Mouse (Mus musculus): ENCODE measurements around the gene Zfhx3. TPM values are rescaled to one million over a fixed set of nuclear protein-coding genes. Genes with fewer than 3 reads are reported as not detected.

The Zfhx3 gene
- polyA plus RNA-seq, 1 experiment from 2014 or later, result 19.8 TPM

DNA sequence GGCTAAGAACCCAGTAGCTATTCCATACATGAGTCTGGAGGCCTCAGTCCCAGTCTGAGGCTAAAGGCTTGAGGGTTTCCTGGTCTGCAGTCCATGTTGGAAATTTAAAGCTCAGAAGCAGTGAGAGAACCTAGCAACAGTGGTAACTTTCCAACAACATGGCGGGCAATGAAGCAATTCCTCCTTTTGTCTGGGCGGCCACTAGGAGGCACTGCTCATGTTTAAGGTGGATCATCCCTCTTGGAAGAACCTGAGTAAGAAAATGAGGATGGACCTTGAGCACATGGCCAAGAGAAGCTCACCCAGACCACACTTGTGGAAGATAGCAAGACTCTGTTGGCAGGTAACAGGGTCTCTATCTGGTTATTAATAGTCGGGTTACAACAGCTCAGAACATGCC lies 527.8 kb downstream of the Zfhx3 start:
- TF ChIP-seq CTCF (IDR thresholded peaks at IDR 0.05; ENCODE audit: low read depth), result no peak
- no peak overlapping the region for H3K4me2 ChIP-seq
- no peaks in the 10 kb centered on the region for H3K4me1 ChIP-seq (ENCODE audit: insufficient read depth)
- 89% methylated on average over 3 of the region's 3 CpGs for WGBS
- no peak overlapping the region for H3K27ac ChIP-seq (ENCODE audit: low read depth)
- H3K36me3 ChIP-seq (ENCODE audit: insufficient read depth), result no peaks in the 10 kb centered on the region
- no peak for DNase-seq
- H3K4me3 ChIP-seq (ENCODE audit: low read depth, low read length), result no peak overlapping the region
- ATAC-seq (ENCODE audit: insufficient read depth), result no peak
- H3K9me3 ChIP-seq (ENCODE audit: low read depth, low read length), result no peaks in the 10 kb centered on the region
- H3K9ac ChIP-seq, result no peak overlapping the region
- H3K27me3 ChIP-seq (ENCODE audit: insufficient read depth, low read length), result no peaks in the 10 kb centered on the region

DNA sequence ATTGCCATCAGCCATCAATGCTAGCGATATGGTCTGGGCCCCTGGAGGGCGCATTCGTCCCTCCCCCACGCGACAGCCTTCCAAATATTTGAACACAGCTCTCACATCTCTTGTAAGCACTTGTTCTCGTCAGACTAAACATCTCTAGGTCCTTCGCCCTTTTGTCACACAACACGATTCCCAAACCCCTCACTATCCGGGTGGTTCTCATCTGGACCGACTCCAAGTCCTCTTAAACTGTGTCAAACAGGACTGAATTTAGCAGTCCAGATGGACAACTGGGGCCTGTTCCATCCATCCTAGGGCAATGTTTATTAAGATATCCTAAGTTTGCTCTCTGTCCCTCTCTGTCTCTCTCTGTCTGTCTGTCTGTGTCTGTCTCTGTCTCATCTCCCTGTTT lies 532.1 kb downstream of the Zfhx3 start:
- H3K4me1 ChIP-seq (ENCODE audit: insufficient read depth), result peaks cover 3% of the 10 kb centered on the region; the same call in 1 of the 2 replicates
- H3K4me2 ChIP-seq, result no peak overlapping the region
- H3K27ac ChIP-seq (ENCODE audit: low read depth), result no peak overlapping the region
- DNase-seq (peak; percentile 92), ATAC-seq (ENCODE audit: insufficient read depth) (peak; percentile 83; the same call in 1 of the 2 replicates)
- H3K4me3 ChIP-seq (ENCODE audit: low read depth, low read length), result no peak overlapping the region
- H3K9me3 ChIP-seq (ENCODE audit: low read depth, low read length), result no peaks in the 10 kb centered on the region
- peak; percentile 21; the same call in 1 of the 2 replicates for TF ChIP-seq CTCF (IDR thresholded peaks at IDR 0.05; ENCODE audit: low read depth)
- no peak overlapping the region for H3K9ac ChIP-seq
- no peaks in the 10 kb centered on the region for H3K27me3 ChIP-seq (ENCODE audit: insufficient read depth, low read length)
- 21% methylated on average over 10 of the region's 10 CpGs for WGBS
- H3K36me3 ChIP-seq (ENCODE audit: insufficient read depth), result no peaks in the 10 kb centered on the region

DNA sequence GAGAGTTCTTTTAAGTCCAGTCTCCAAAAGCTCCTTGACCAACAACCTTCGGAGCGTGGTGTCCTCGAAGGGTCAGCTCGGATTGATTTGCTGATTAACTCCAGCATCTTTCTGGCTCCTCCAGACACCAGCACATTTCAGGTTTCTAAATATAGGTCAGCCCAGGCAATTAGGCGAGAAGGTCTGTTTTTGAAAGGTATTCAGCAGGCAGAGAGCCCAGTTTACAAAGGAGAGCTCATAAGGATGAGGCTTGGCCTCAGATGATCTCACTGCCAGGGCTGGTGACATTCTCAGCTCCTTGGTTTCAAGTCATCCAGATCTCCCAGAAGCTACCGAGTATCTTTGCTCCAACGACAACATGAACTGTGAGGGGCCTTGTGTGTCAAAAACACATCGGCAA lies 535.7 kb downstream of the Zfhx3 start:
- H3K4me1 ChIP-seq (ENCODE audit: insufficient read depth), result peaks cover 3% of the 10 kb centered on the region; the same call in 1 of the 2 replicates
- no peak for TF ChIP-seq CTCF (IDR thresholded peaks at IDR 0.05; ENCODE audit: low read depth)
- ATAC-seq (ENCODE audit: insufficient read depth), result no peak
- no peak overlapping the region for H3K27ac ChIP-seq (ENCODE audit: low read depth)
- DNase-seq, result no peak
- WGBS, result 76% methylated on average over 8 of the region's 8 CpGs
- no peak overlapping the region for H3K4me2 ChIP-seq
- H3K36me3 ChIP-seq (ENCODE audit: insufficient read depth), result no peaks in the 10 kb centered on the region
- H3K27me3 ChIP-seq (ENCODE audit: insufficient read depth, low read length), result no peaks in the 10 kb centered on the region
- no peak overlapping the region for H3K4me3 ChIP-seq (ENCODE audit: low read depth, low read length)
- no peaks in the 10 kb centered on the region for H3K9me3 ChIP-seq (ENCODE audit: low read depth, low read length)
- no peak overlapping the region for H3K9ac ChIP-seq

DNA sequence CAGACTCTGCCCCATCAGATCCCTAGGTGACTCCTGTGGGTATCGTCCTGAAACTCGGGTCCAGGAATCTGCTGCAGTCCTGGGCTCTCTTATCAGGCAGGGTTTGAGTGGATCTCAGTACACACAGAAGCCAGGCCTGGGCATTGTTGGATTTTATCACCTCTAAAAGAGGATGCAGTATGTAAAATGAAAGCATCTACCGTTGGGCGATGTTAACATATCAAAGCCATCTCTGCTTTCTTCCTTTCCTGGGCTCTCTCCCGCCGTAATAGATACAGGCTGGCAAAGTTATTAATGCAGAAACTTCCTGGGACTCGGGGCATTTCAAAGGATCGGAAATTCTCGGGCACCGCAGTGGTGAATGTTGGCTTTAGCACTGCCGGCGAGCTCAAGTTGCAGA lies 537.7 kb downstream of the Zfhx3 start:
- WGBS, result 67% methylated on average over 12 of the region's 12 CpGs
- TF ChIP-seq CTCF (IDR thresholded peaks at IDR 0.05; ENCODE audit: low read depth), result no peak
- no peak overlapping the region for H3K9ac ChIP-seq
- H3K4me1 ChIP-seq (ENCODE audit: insufficient read depth), result peaks cover 3% of the 10 kb centered on the region; the same call in 1 of the 2 replicates
- no peak overlapping the region for H3K27ac ChIP-seq (ENCODE audit: low read depth)
- no peaks in the 10 kb centered on the region for H3K9me3 ChIP-seq (ENCODE audit: low read depth, low read length)
- no peak for ATAC-seq (ENCODE audit: insufficient read depth)
- no peaks in the 10 kb centered on the region for H3K36me3 ChIP-seq (ENCODE audit: insufficient read depth)
- DNase-seq, result no peak
- H3K4me3 ChIP-seq (ENCODE audit: low read depth, low read length), result no peak overlapping the region
- no peaks in the 10 kb centered on the region for H3K27me3 ChIP-seq (ENCODE audit: insufficient read depth, low read length)
- no peak overlapping the region for H3K4me2 ChIP-seq

DNA sequence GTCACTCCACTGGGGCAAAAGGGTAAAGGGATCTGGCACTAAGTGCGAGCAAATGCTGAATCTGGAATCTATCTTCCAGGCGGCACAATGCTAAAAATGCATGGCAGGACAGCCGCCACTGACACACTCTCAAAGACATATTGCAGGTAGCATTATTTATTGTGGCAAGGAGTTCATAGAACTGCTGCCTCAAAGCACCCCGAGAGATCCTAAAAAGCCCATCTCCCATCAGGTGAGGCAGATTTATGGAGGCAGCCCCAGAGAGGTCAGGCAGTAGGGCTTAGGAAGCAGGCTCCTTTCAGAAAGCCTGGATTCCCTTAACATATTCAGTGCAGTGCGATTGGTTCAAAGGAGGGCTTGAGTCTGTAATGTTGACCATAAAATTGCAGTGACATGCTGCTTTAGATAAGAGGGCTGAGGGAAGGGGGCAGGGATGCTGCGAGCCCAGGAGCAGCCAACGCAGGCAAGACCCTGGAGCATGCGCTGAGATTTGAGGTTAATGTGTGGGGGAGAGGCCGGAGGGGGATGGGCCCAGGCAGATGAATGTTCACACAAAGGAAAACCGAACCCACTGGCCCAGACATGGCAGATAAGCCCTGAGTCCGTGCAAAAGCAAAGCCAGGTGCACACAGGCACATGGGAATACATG lies 538.8 kb downstream of the Zfhx3 start:
- no peak overlapping the region for H3K9ac ChIP-seq
- H3K9me3 ChIP-seq (ENCODE audit: low read depth, low read length), result no peaks in the 10 kb centered on the region
- no peaks in the 10 kb centered on the region for H3K36me3 ChIP-seq (ENCODE audit: insufficient read depth)
- peak; percentile 43 for DNase-seq
- H3K4me2 ChIP-seq, result no peak overlapping the region
- no peak for TF ChIP-seq CTCF (IDR thresholded peaks at IDR 0.05; ENCODE audit: low read depth)
- no peak overlapping the region for H3K27ac ChIP-seq (ENCODE audit: low read depth)
- ATAC-seq (ENCODE audit: insufficient read depth), result no peak
- no peaks in the 10 kb centered on the region; the same call in 1 of the 2 replicates for H3K4me1 ChIP-seq (ENCODE audit: insufficient read depth)
- H3K4me3 ChIP-seq (ENCODE audit: low read depth, low read length), result no peak overlapping the region
- WGBS, result 34% methylated on average over 11 of the region's 11 CpGs
- no peaks in the 10 kb centered on the region for H3K27me3 ChIP-seq (ENCODE audit: insufficient read depth, low read length)

DNA sequence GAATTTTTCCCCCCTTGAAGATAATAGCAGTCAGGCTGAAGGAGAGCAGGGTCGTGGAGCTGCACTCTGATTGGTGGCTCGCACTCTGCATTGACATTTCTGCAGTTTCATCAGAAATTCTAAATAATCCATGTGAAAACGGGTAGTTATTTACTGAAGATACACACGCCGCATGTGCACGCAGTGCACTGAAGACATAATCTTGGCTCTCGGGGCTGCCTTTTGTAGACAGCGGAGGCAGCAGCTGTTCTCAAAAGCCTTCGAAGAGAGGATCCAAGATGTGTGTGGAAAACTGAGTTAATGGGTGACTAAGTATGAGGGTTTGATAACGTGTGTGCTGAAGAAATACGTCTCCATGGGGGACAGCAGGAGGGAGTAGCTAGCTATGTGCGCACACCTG lies 553.7 kb downstream of the Zfhx3 start:
- H3K9me3 ChIP-seq (ENCODE audit: low read depth, low read length), result no peaks in the 10 kb centered on the region
- no peak overlapping the region for H3K4me2 ChIP-seq
- 35% methylated on average over 12 of the region's 12 CpGs for WGBS
- no peak overlapping the region for H3K9ac ChIP-seq
- H3K4me3 ChIP-seq (ENCODE audit: low read depth, low read length), result no peak overlapping the region
- no peak overlapping the region for H3K27ac ChIP-seq (ENCODE audit: low read depth)
- TF ChIP-seq CTCF (IDR thresholded peaks at IDR 0.05; ENCODE audit: low read depth), result no peak
- DNase-seq (peak; percentile 63), ATAC-seq (ENCODE audit: insufficient read depth) (no peak)
- no peaks in the 10 kb centered on the region for H3K36me3 ChIP-seq (ENCODE audit: insufficient read depth)
- no peaks in the 10 kb centered on the region for H3K27me3 ChIP-seq (ENCODE audit: insufficient read depth, low read length)
- H3K4me1 ChIP-seq (ENCODE audit: insufficient read depth), result no peaks in the 10 kb centered on the region

DNA sequence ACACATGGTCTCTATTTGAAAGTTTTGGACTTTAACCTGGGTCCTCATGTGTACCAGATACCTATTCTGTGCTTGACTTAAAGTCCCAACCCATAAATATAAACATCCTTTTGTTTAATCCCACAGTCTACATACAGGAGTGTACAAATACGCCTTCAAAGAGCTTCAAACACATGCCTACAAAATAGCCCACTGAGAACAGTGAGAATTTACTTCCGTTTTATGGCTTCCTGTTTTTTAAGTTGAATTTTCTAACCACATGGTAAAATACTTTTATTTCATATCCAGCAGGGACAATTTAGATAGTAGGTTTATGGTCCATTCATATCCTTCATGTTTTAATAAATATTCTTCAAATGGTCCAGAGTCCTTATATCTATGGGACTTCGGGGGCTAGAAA lies 564.3 kb downstream of the Zfhx3 start:
- Histone ChIP-seq H3K4me1 (ENCODE audit: insufficient read depth) (no peaks in the 10 kb centered on the region), H3K36me3 (ENCODE audit: insufficient read depth) (no peaks in the 10 kb centered on the region), H3K4me3 (ENCODE audit: low read depth, low read length) (no peak overlapping the region), H3K4me2 (no peak overlapping the region), H3K9ac (no peak overlapping the region), H3K27ac (ENCODE audit: low read depth) (no peak overlapping the region), H3K27me3 (ENCODE audit: insufficient read depth, low read length) (no peaks in the 10 kb centered on the region), H3K9me3 (ENCODE audit: low read depth, low read length) (no peaks in the 10 kb centered on the region)
- TF ChIP-seq CTCF (IDR thresholded peaks at IDR 0.05; ENCODE audit: low read depth), result no peak
- 78% methylated on average over 3 of the region's 3 CpGs for WGBS
- ATAC-seq (ENCODE audit: insufficient read depth) (no peak), DNase-seq (no peak)

Measured in lung, embryonic 14.5 days (tissue).